Mouse (Mus musculus): ENCODE results near the gene Isoc2b. TPM values are rescaled to one million over a fixed set of nuclear protein-coding genes. Genes with fewer than 3 reads are reported as not detected.
A peak's percentile ranks its signal among the peaks of the same experiment; 100 is the strongest.
"Not testable (repeated sequence)": the region's sequence is repeated elsewhere in the genome, so short reads cannot be mapped to it uniquely, and the experiment has no call there.

The Isoc2b gene
- polyA plus RNA-seq, 1 experiment from 2014 or later = 4.8 TPM

GRCm38 (mm10) chr7:4899649-4900522 lies 29.8 kb upstream of the Isoc2b start:
- Histone ChIP-seq H3K27ac (replicated peaks) (peak overlapping the region; percentile 69; the same call in 1 of the 2 replicates), H3K4me3 (peak overlapping the region; percentile 31), H3K4me2 (peak overlapping the region; percentile 58), H3K4me1 (replicated peaks) (peaks cover 22% of the 10 kb centered on the region), H3K9ac (peak overlapping the region; percentile 62), H3K36me3 (no peaks in the 10 kb centered on the region), H3K27me3 (peaks cover 4% of the 10 kb centered on the region; the same call in 1 of the 2 replicates), H3K9me3 (peaks cover 8% of the 10 kb centered on the region; the same call in 1 of the 2 replicates)
- peak; percentile 60 for ATAC-seq (ENCODE audit: low read depth)
- 7% methylated on average over 19 of the region's 19 CpGs for WGBS

GRCm38 (mm10) chr7:4898851-4899648 lies 29.0 kb upstream of the Isoc2b start:
- WGBS = 20% methylated on average over 18 of the region's 18 CpGs
- H3K4me2 ChIP-seq = peak overlapping the region; percentile 58
- H3K4me1 ChIP-seq (replicated peaks) = peaks cover 22% of the 10 kb centered on the region
- peak; percentile 72 for ATAC-seq (ENCODE audit: low read depth)
- H3K4me3 ChIP-seq = peak overlapping the region; percentile 31
- H3K27me3 ChIP-seq = peaks cover 4% of the 10 kb centered on the region; the same call in 1 of the 2 replicates
- no peaks in the 10 kb centered on the region for H3K36me3 ChIP-seq
- peak overlapping the region; percentile 69 for H3K27ac ChIP-seq (replicated peaks)
- H3K9ac ChIP-seq = peak overlapping the region; percentile 62
- peaks cover 4% of the 10 kb centered on the region; the same call in 1 of the 2 replicates for H3K9me3 ChIP-seq

GRCm38 (mm10) chr7:4895186-4895585 lies 25.1 kb upstream of the Isoc2b start:
- Histone ChIP-seq H3K27ac (replicated peaks) (no peak overlapping the region), H3K4me2 (no peak overlapping the region), H3K9ac (no peak overlapping the region), H3K9me3 (no peaks in the 10 kb centered on the region), H3K36me3 (no peaks in the 10 kb centered on the region), H3K27me3 (0 out of 2 replicates have a peak, but pooled peaks cover 4% of the 10 kb centered on the region), H3K4me1 (replicated peaks) (peaks cover 15% of the 10 kb centered on the region), H3K4me3 (no peak overlapping the region)
- no peak for ATAC-seq (ENCODE audit: low read depth)
- 56% methylated on average over 11 of the region's 11 CpGs for WGBS

GRCm38 (mm10) chr7:4886680-4887079 lies 16.6 kb upstream of the Isoc2b start:
- Histone ChIP-seq H3K4me3 (no peak overlapping the region), H3K9ac (no peak overlapping the region), H3K27me3 (no peaks in the 10 kb centered on the region), H3K36me3 (no peaks in the 10 kb centered on the region), H3K9me3 (peaks cover 5% of the 10 kb centered on the region; the same call in 1 of the 2 replicates), H3K4me2 (no peak overlapping the region), H3K4me1 (replicated peaks) (no peaks in the 10 kb centered on the region), H3K27ac (replicated peaks) (no peak overlapping the region)
- no peak for ATAC-seq (ENCODE audit: low read depth)
- 85% methylated on average over 4 of the region's 4 CpGs for WGBS

- WGBS = 87% methylated on average over 1 of the region's 1 CpGs
- not testable (repeated sequence) for H3K9ac ChIP-seq; H3K27ac ChIP-seq (replicated peaks); H3K27me3 ChIP-seq; ATAC-seq (ENCODE audit: low read depth); H3K9me3 ChIP-seq; H3K4me2 ChIP-seq; H3K36me3 ChIP-seq; H3K4me3 ChIP-seq
- H3K4me1 ChIP-seq (replicated peaks) = peaks cover 15% of the 10 kb centered on the region
Observed at GRCm38 (mm10) chr7:4879036-4879435, 9.0 kb upstream of the Isoc2b start.

- no peak for ATAC-seq (ENCODE audit: low read depth)
- Histone ChIP-seq H3K36me3 (no peaks in the 10 kb centered on the region), H3K4me2 (no peak overlapping the region), H3K4me3 (no peak overlapping the region), H3K27me3 (no peaks in the 10 kb centered on the region), H3K9ac (no peak overlapping the region), H3K27ac (replicated peaks) (no peak overlapping the region), H3K9me3 (peaks cover 5% of the 10 kb centered on the region; the same call in 1 of the 2 replicates), H3K4me1 (replicated peaks) (peaks cover 15% of the 10 kb centered on the region)
Observed at GRCm38 (mm10) chr7:4878186-4878585, 8.1 kb upstream of the Isoc2b start.

- no peaks in the 10 kb centered on the region for H3K36me3 ChIP-seq
- ATAC-seq (ENCODE audit: low read depth) = peak; percentile 54
- H3K27ac ChIP-seq (replicated peaks) = no peak overlapping the region
- peak overlapping the region; percentile 53 for H3K4me3 ChIP-seq
- H3K4me1 ChIP-seq (replicated peaks) = peaks cover 15% of the 10 kb centered on the region
- peaks cover 5% of the 10 kb centered on the region; the same call in 1 of the 2 replicates for H3K9me3 ChIP-seq
- no peaks in the 10 kb centered on the region for H3K27me3 ChIP-seq
- peak overlapping the region; percentile 71 for H3K9ac ChIP-seq
- 8% methylated on average over 11 of the region's 11 CpGs for WGBS
- H3K4me2 ChIP-seq = peak overlapping the region; percentile 78
Observed at GRCm38 (mm10) chr7:4877226-4877625, 7.2 kb upstream of the Isoc2b start.

- peak; percentile 100 for ATAC-seq (ENCODE audit: low read depth)
- Histone ChIP-seq H3K36me3 (no peaks in the 10 kb centered on the region), H3K4me3 (peak within 1 kb of the TSS; percentile 53), H3K9me3 (0 out of 2 replicates have a peak, but pooled peaks cover under 1% of the 10 kb centered on the region), H3K9ac (peak within 1 kb of the TSS; percentile 71), H3K4me1 (replicated peaks) (peaks cover 15% of the 10 kb centered on the region), H3K27me3 (no peaks in the 10 kb centered on the region), H3K27ac (replicated peaks) (peak within 1 kb of the TSS; percentile 67), H3K4me2 (peak within 1 kb of the TSS; percentile 78)
- under 1% methylated on average over 22 of the region's 22 CpGs for WGBS
Observed at GRCm38 (mm10) chr7:4876753-4877221, 6.7 kb upstream of the Isoc2b start, which contains the start of gene Isoc2a. Isoc2a (plus strand) TSS chr7:4877153.

- peak overlapping the region; percentile 78 for H3K27ac ChIP-seq (replicated peaks)
- WGBS = 36% methylated on average over 10 of the region's 10 CpGs
- H3K9ac ChIP-seq = peak overlapping the region; percentile 78
- no peak for ATAC-seq (ENCODE audit: low read depth)
- H3K27me3 ChIP-seq = no peaks in the 10 kb centered on the region
- no peaks in the 10 kb centered on the region for H3K36me3 ChIP-seq
- no peaks in the 10 kb centered on the region for H3K9me3 ChIP-seq
- peaks cover 15% of the 10 kb centered on the region for H3K4me1 ChIP-seq (replicated peaks)
- H3K4me2 ChIP-seq = peak overlapping the region; percentile 66
- H3K4me3 ChIP-seq = peak overlapping the region; percentile 56
Observed at GRCm38 (mm10) chr7:4866631-4867180, 3.4 kb downstream of the Isoc2b start.

GRCm38 (mm10) chr7:4865579-4866493 lies 4.2 kb downstream of the Isoc2b start:
- H3K9me3 ChIP-seq = no peaks in the 10 kb centered on the region
- ATAC-seq (ENCODE audit: low read depth) = peak; percentile 100
- H3K4me2 ChIP-seq = peak overlapping the region; percentile 66
- H3K27ac ChIP-seq (replicated peaks) = peak overlapping the region; percentile 78
- peak overlapping the region; percentile 78 for H3K9ac ChIP-seq
- H3K4me1 ChIP-seq (replicated peaks) = peaks cover 15% of the 10 kb centered on the region
- no peaks in the 10 kb centered on the region for H3K27me3 ChIP-seq
- H3K4me3 ChIP-seq = peak overlapping the region; percentile 56
- no peaks in the 10 kb centered on the region for H3K36me3 ChIP-seq
- 5% methylated on average over 40 of the region's 40 CpGs for WGBS

GRCm38 (mm10) chr7:4865090-4865489 lies 5.0 kb downstream of the Isoc2b start:
- no peak overlapping the region for H3K9ac ChIP-seq
- peak overlapping the region; percentile 56 for H3K4me3 ChIP-seq
- ATAC-seq (ENCODE audit: low read depth) = peak; percentile 33; the same call in 1 of the 2 replicates
- no peaks in the 10 kb centered on the region for H3K36me3 ChIP-seq
- 61% methylated on average over 5 of the region's 5 CpGs for WGBS
- no peaks in the 10 kb centered on the region for H3K9me3 ChIP-seq
- no peaks in the 10 kb centered on the region for H3K27me3 ChIP-seq
- peaks cover 15% of the 10 kb centered on the region for H3K4me1 ChIP-seq (replicated peaks)
- no peak overlapping the region for H3K27ac ChIP-seq (replicated peaks)
- H3K4me2 ChIP-seq = peak overlapping the region; percentile 66
